Comparison of ENCODE assay signal across 9 mouse cellular contexts in genomic region chr5:113152663-113153507, GRCm38 (mm10).
DNase-seq lines count a peak whose midpoint lies in the region; ATAC-seq lines count a peak whose summit lies in the region.
"Had no signal": no experiment of that assay in that cellular context is flagged by ENCODE, and none has a peak within 500 bp of the region (broad histone marks: within the 10 kb centered on the region; RNA-seq: fewer than 3 reads in every experiment).

No protein-coding gene starts in this region.

- no peaks in the 10 kb centered on the region for H3K27me3 ChIP-seq in heart, embryonic 12.5 days (replicated peaks)
- H3K27me3 ChIP-seq in heart, embryonic 16.5 days (ENCODE audit: control insufficient read depth, insufficient read depth, low read length): no peaks in the 10 kb centered on the region
- H3K27me3 ChIP-seq in stomach, embryonic 16.5 days (ENCODE audit: control insufficient read depth, insufficient read depth, low read length): no peaks in the 10 kb centered on the region
- H3K27me3 ChIP-seq: neural tube, embryonic 12.5 days had no signal

- H3K4me3 ChIP-seq in heart, embryonic 12.5 days: no peak overlapping the region
- H3K4me3 ChIP-seq in heart, embryonic 16.5 days (ENCODE audit: low read length): no peak overlapping the region
- H3K4me3 ChIP-seq in stomach, embryonic 16.5 days (replicated peaks; ENCODE audit: low read length): no peak overlapping the region; the same call in 1 of the 2 replicates
- H3K4me3 ChIP-seq: neural tube, embryonic 12.5 days had no signal

- peak overlapping the region; percentile 38; the same call in 1 of the 2 replicates for H3K27ac ChIP-seq in heart, embryonic 12.5 days (ENCODE audit: poor library complexity, severe bottlenecking)
- H3K27ac ChIP-seq in heart, embryonic 16.5 days (ENCODE audit: low read length): peak overlapping the region; percentile 75
- H3K27ac ChIP-seq in stomach, embryonic 16.5 days (ENCODE audit: low read length): peak overlapping the region; percentile 87
- H3K27ac ChIP-seq: neural tube, embryonic 12.5 days had no signal

- H3K36me3 ChIP-seq in heart, embryonic 12.5 days: no peaks in the 10 kb centered on the region
- no peaks in the 10 kb centered on the region for H3K36me3 ChIP-seq in heart, embryonic 16.5 days (ENCODE audit: control insufficient read depth, insufficient read depth)
- H3K36me3 ChIP-seq in stomach, embryonic 16.5 days (ENCODE audit: control insufficient read depth, insufficient read depth, low read length): no peaks in the 10 kb centered on the region
- H3K36me3 ChIP-seq: neural tube, embryonic 12.5 days had no signal

- WGBS in heart, embryonic 12.5 days: 55% methylated on average over 22 of the region's 22 CpGs
- 40% methylated on average over 22 of the region's 22 CpGs for WGBS in heart, embryonic 16.5 days
- 49% methylated on average over 22 of the region's 22 CpGs for WGBS in stomach, embryonic 16.5 days

- DNase-seq in heart, adult 9 months (ENCODE audit: low spot score in 2 of 2): no peak
- DNase-seq in brain, adult 2 months (ENCODE audit: low read depth, low spot score): peak; percentile 63
- DNase-seq in kidney, postnatal 25 days: peak; percentile 73 to 94
- no peak for DNase-seq in thymus, postnatal 4 days

- no peak for ATAC-seq in heart, embryonic 12.5 days (ENCODE audit: insufficient number of reproducible peaks, low FRiP score)
- peak; percentile 64 for ATAC-seq in heart, embryonic 16.5 days (replicated peaks; ENCODE audit: extremely low read depth, insufficient read depth, low FRiP score)
- peak; percentile 84 for ATAC-seq in stomach, embryonic 16.5 days (ENCODE audit: insufficient read depth, low FRiP score)
- ATAC-seq in megakaryocyte progenitor cell, adult 5-6 weeks (replicated peaks; ENCODE audit: poor library complexity): no peak

- no peak overlapping the region for H3K4me2 ChIP-seq in heart, embryonic 12.5 days
- no peak overlapping the region for H3K4me2 ChIP-seq in heart, embryonic 16.5 days (ENCODE audit: low read depth, low read length)
- peak overlapping the region; percentile 40; the same call in 1 of the 2 replicates for H3K4me2 ChIP-seq in stomach, embryonic 16.5 days (ENCODE audit: low read depth, low read length)
- H3K4me2 ChIP-seq: neural tube, embryonic 12.5 days had no signal

- H3K4me1 ChIP-seq in heart, embryonic 12.5 days (replicated peaks): peaks cover 63% of the 10 kb centered on the region
- H3K4me1 ChIP-seq in heart, embryonic 16.5 days (ENCODE audit: control insufficient read depth, insufficient read depth, low read length): peaks cover 54% of the 10 kb centered on the region
- peaks cover 52% of the 10 kb centered on the region for H3K4me1 ChIP-seq in stomach, embryonic 16.5 days (ENCODE audit: control insufficient read depth, insufficient read depth, low read length)

- H3K9me3 ChIP-seq in heart, embryonic 12.5 days (replicated peaks): no peaks in the 10 kb centered on the region
- H3K9me3 ChIP-seq in heart, embryonic 16.5 days (replicated peaks; ENCODE audit: control insufficient read depth, low read length): no peaks in the 10 kb centered on the region
- H3K9me3 ChIP-seq in stomach, embryonic 16.5 days (replicated peaks; ENCODE audit: control insufficient read depth, low read length): no peaks in the 10 kb centered on the region
- H3K9me3 ChIP-seq: neural tube, embryonic 12.5 days had no signal

- peak overlapping the region; percentile 52 for H3K9ac ChIP-seq in heart, embryonic 12.5 days
- peak overlapping the region; percentile 53 for H3K9ac ChIP-seq in heart, embryonic 16.5 days (ENCODE audit: low read length)
- H3K9ac ChIP-seq in stomach, embryonic 16.5 days (ENCODE audit: low read length): peak overlapping the region; percentile 63
- H3K9ac ChIP-seq: neural tube, embryonic 12.5 days had no signal

Comparison
In these comparisons a context has a peak if more than half of its experiments do, and no peak if none do; other contexts are left out.
1. ATAC-seq: peak in heart, embryonic 16.5 days (single experiment) and stomach, embryonic 16.5 days (single experiment); none in heart, embryonic 12.5 days (single experiment) and megakaryocyte progenitor cell, adult 5-6 weeks (single experiment).
2. DNase-seq: peak in brain, adult 2 months (single experiment) and kidney, postnatal 25 days (2 of 2); none in heart, adult 9 months (0 of 2) and thymus, postnatal 4 days (single experiment).
3. Peak in every context shown above with its lines, with median percentiles within 50 percentile points of each other: H3K27ac ChIP-seq and H3K9ac ChIP-seq.